Mouse (Mus musculus) kidney, embryonic 14.5 days (tissue): Measurements from ENCODE around the gene Ptpn13. TPM values are rescaled to one million over a fixed set of nuclear protein-coding genes. Genes with fewer than 3 reads are reported as not detected.

Experiments used
- ATAC-seq: fragments of 200-750 bp; cut with Nextera tagmentation; 2 replicates; pipeline ENCODE4 v1.8.0; 2017; ENCODE audit warnings: moderate number of reproducible peaks, mild to moderate bottlenecking, moderate TSS enrichment, moderate library complexity; ENCODE audit not compliant: low FRiP score, low TSS enrichment
- H3K27ac ChIP-seq: fragments of 300-500 bp; sonication (generic); 2 replicates; pipeline ENCODE4 v1.5.1; 2014; ENCODE audit warnings: low read depth, mild to moderate bottlenecking, low read length, moderate library complexity, mixed read lengths
- H3K27me3 ChIP-seq: fragments of 300-500 bp; sonication (generic); 2 replicates; pipeline ENCODE4 v1.6.1; 2014; ENCODE audit warnings: mild to moderate bottlenecking, low read length; ENCODE audit not compliant: control insufficient read depth, insufficient read depth
- H3K36me3 ChIP-seq: fragments of 300-500 bp; sonication (generic); 2 replicates; pipeline ENCODE4 v1.6.1; 2014; ENCODE audit warnings: low read length, mixed read lengths; ENCODE audit not compliant: control insufficient read depth, insufficient read depth
- H3K4me1 ChIP-seq: fragments of 300-500 bp; sonication (generic); 2 replicates; pipeline ENCODE4 v1.6.1; 2014; ENCODE audit warnings: low read length, mixed read lengths; ENCODE audit not compliant: control insufficient read depth, insufficient read depth
- H3K4me2 ChIP-seq: fragments of 300-500 bp; sonication (generic); replicated peaks from 2 replicates; pipeline ENCODE4 v1.6.1; 2014; ENCODE audit warnings: low read depth, mild to moderate bottlenecking, low read length
- H3K4me3 ChIP-seq: fragments of 300-500 bp; sonication (generic); 2 replicates; pipeline ENCODE4 v1.5.1; 2014; ENCODE audit warnings: mild to moderate bottlenecking, low read length
- H3K9ac ChIP-seq: fragments of 300-500 bp; sonication (generic); 2 replicates; pipeline ENCODE4 v1.6.1; 2014; ENCODE audit warnings: low read depth, mild to moderate bottlenecking, low read length, moderate library complexity
- H3K9me3 ChIP-seq: fragments of 300-500 bp; sonication (generic); 2 replicates; pipeline ENCODE4 v1.6.1; 2016; ENCODE audit warnings: low read length; ENCODE audit not compliant: control insufficient read depth
- WGBS: fragments of 180-500 bp; shearing (Covaris S2); extraction: QIAGEN DNeasy Blood & Tissue Kit; methylation state at CpG from one replicate; pipeline ENCODE4 v1.1.7; 2014; 5-methylcytosine and 5-hydroxymethylcytosine counted together
- polyA plus RNA-seq: library from polyadenylated mRNA; unstranded; fragments of >200 nt; fragmentation: Nextera tagmentation; extraction: Ambion mirVana; gene quantifications from 2 replicates; pipeline ENCODE4 v1.2.1, GENCODE M21; 2014

Gene Ptpn13
- polyA plus RNA-seq, 1 experiment from 2014 or later, result 42.5 TPM

GRCm38 (mm10) chr5:103560546-103560945 lies 135.6 kb downstream of the Ptpn13 start:
- 89% methylated on average over 9 of the region's 9 CpGs for WGBS
- Histone ChIP-seq H3K4me1 (no peaks in the 10 kb centered on the region), H3K9ac (no peak overlapping the region), H3K27ac (no peak overlapping the region), H3K27me3 (no peaks in the 10 kb centered on the region), H3K9me3 (no peaks in the 10 kb centered on the region), H3K4me3 (no peak overlapping the region), H3K36me3 (peaks cover 85% of the 10 kb centered on the region), H3K4me2 (no peak overlapping the region)
- no peak for ATAC-seq

- no peak for ATAC-seq
- Histone ChIP-seq H3K9ac (no peak overlapping the region), H3K27me3 (no peaks in the 10 kb centered on the region), H3K4me1 (no peaks in the 10 kb centered on the region), H3K36me3 (peaks cover 60% of the 10 kb centered on the region), H3K27ac (no peak overlapping the region), H3K4me2 (no peak overlapping the region), H3K9me3 (no peaks in the 10 kb centered on the region), H3K4me3 (no peak overlapping the region)
- 86% methylated on average over 4 of the region's 4 CpGs for WGBS
These were observed 143.0 kb downstream of the Ptpn13 start for GRCm38 (mm10) chr5:103568034-103568433.

- no peak overlapping the region for H3K4me2 ChIP-seq
- no peaks in the 10 kb centered on the region for H3K9me3 ChIP-seq
- no peak for ATAC-seq
These were observed 144.5 kb downstream of the Ptpn13 start for GRCm38 (mm10) chr5:103569446-103569845.

GRCm38 (mm10) chr5:103579680-103580420 lies 154.9 kb downstream of the Ptpn13 start:
- Histone ChIP-seq H3K27me3 (no peaks in the 10 kb centered on the region), H3K9me3 (no peaks in the 10 kb centered on the region), H3K4me1 (no peaks in the 10 kb centered on the region), H3K36me3 (peaks cover 42% of the 10 kb centered on the region), H3K27ac (no peak overlapping the region), H3K9ac (no peak overlapping the region), H3K4me2 (no peak overlapping the region), H3K4me3 (no peak overlapping the region)
- no peak for ATAC-seq
- WGBS, result 71% methylated on average over 11 of the region's 11 CpGs

More at GRCm38 (mm10) chr5:103569446-103569845, 144.5 kb downstream of the Ptpn13 start:
- H3K27ac ChIP-seq, result no peak overlapping the region
- H3K4me3 ChIP-seq, result no peak overlapping the region
- WGBS, result 86% methylated on average over 9 of the region's 9 CpGs
- H3K9ac ChIP-seq, result no peak overlapping the region
- H3K4me1 ChIP-seq, result no peaks in the 10 kb centered on the region
- H3K36me3 ChIP-seq, result peaks cover 59% of the 10 kb centered on the region
- H3K27me3 ChIP-seq, result no peaks in the 10 kb centered on the region

GRCm38 (mm10) chr5:103587219-103587618 lies 162.2 kb downstream of the Ptpn13 start:
- WGBS, result 77% methylated on average over 7 of the region's 7 CpGs
- H3K27me3 ChIP-seq, result no peaks in the 10 kb centered on the region
- H3K9ac ChIP-seq, result no peak overlapping the region
- ATAC-seq, result no peak
- no peak overlapping the region for H3K27ac ChIP-seq
- H3K4me1 ChIP-seq, result no peaks in the 10 kb centered on the region
- no peak overlapping the region for H3K4me2 ChIP-seq
- peaks cover 32% of the 10 kb centered on the region; the same call in 1 of the 2 replicates for H3K36me3 ChIP-seq
- no peak overlapping the region for H3K4me3 ChIP-seq
- H3K9me3 ChIP-seq, result no peaks in the 10 kb centered on the region

GRCm38 (mm10) chr5:103591846-103592245 lies 166.9 kb downstream of the Ptpn13 start:
- Histone ChIP-seq H3K4me1 (no peaks in the 10 kb centered on the region), H3K9ac (no peak overlapping the region), H3K27ac (no peak overlapping the region), H3K36me3 (peaks cover 33% of the 10 kb centered on the region), H3K4me3 (no peak overlapping the region), H3K4me2 (no peak overlapping the region), H3K27me3 (no peaks in the 10 kb centered on the region), H3K9me3 (no peaks in the 10 kb centered on the region)
- ATAC-seq, result no peak
- 62% methylated on average over 7 of the region's 7 CpGs for WGBS

GRCm38 (mm10) chr5:103592706-103593105 lies 167.7 kb downstream of the Ptpn13 start:
- H3K4me3 ChIP-seq, result no peak overlapping the region
- no peaks in the 10 kb centered on the region for H3K9me3 ChIP-seq
- WGBS, result 67% methylated on average over 8 of the region's 8 CpGs
- H3K27me3 ChIP-seq, result no peaks in the 10 kb centered on the region
- no peak for ATAC-seq
- H3K36me3 ChIP-seq, result peaks cover 35% of the 10 kb centered on the region
- no peak overlapping the region for H3K27ac ChIP-seq
- H3K4me2 ChIP-seq, result no peak overlapping the region
- no peak overlapping the region for H3K9ac ChIP-seq
- H3K4me1 ChIP-seq, result no peaks in the 10 kb centered on the region

GRCm38 (mm10) chr5:103593575-103593974 lies 168.6 kb downstream of the Ptpn13 start:
- ATAC-seq, result no peak
- 89% methylated on average over 9 of the region's 9 CpGs for WGBS
- H3K9me3 ChIP-seq, result no peaks in the 10 kb centered on the region
- H3K27ac ChIP-seq, result no peak overlapping the region
- no peak overlapping the region for H3K4me3 ChIP-seq
- H3K27me3 ChIP-seq, result no peaks in the 10 kb centered on the region
- no peak overlapping the region for H3K4me2 ChIP-seq
- H3K36me3 ChIP-seq, result peaks cover 36% of the 10 kb centered on the region
- H3K9ac ChIP-seq, result no peak overlapping the region
- no peaks in the 10 kb centered on the region for H3K4me1 ChIP-seq

- ATAC-seq, result no peak
- WGBS, result 54% methylated on average over 13 of the region's 13 CpGs
- Histone ChIP-seq H3K27me3 (no peaks in the 10 kb centered on the region), H3K9ac (no peak overlapping the region), H3K27ac (no peak overlapping the region), H3K4me2 (no peak overlapping the region), H3K36me3 (peaks cover 41% of the 10 kb centered on the region), H3K4me3 (no peak overlapping the region), H3K4me1 (no peaks in the 10 kb centered on the region), H3K9me3 (no peaks in the 10 kb centered on the region)
These were observed 170.6 kb downstream of the Ptpn13 start for GRCm38 (mm10) chr5:103595394-103596226.
